Mouse (Mus musculus) hindbrain, embryonic 16.5 days (tissue): ENCODE results near the gene Cdc37. TPM values are rescaled to one million over a fixed set of nuclear protein-coding genes. Genes with fewer than 3 reads are reported as not detected.

Experiments
- ATAC-seq: fragments of 200-750 bp; cut with Nextera tagmentation; 2 replicates; pipeline ENCODE4 v1.8.0; 2017; ENCODE audit warnings: moderate TSS enrichment, moderate library complexity
- H3K27ac ChIP-seq: fragments of 300-500 bp; sonication (generic); 2 replicates; pipeline ENCODE4 v1.5.1; 2014; ENCODE audit warnings: low read depth, mild to moderate bottlenecking, control low read depth, low read length, moderate library complexity
- H3K27me3 ChIP-seq: fragments of 300-500 bp; sonication (generic); replicated peaks from 2 replicates; pipeline ENCODE4 v1.6.1; 2014; ENCODE audit warnings: low read length; ENCODE audit not compliant: control insufficient read depth, insufficient read depth
- H3K36me3 ChIP-seq: fragments of 300-500 bp; sonication (generic); 2 replicates; pipeline ENCODE4 v1.6.1; 2014; ENCODE audit warnings: mild to moderate bottlenecking, low read length, moderate library complexity, mixed read lengths; ENCODE audit not compliant: control insufficient read depth, insufficient read depth
- H3K4me1 ChIP-seq: fragments of 300-500 bp; sonication (generic); 2 replicates; pipeline ENCODE4 v1.6.1; 2014; ENCODE audit warnings: low read depth, low read length; ENCODE audit not compliant: control insufficient read depth, insufficient read depth
- H3K4me2 ChIP-seq: fragments of 300-500 bp; sonication (generic); 2 replicates; pipeline ENCODE4 v1.6.1; 2014; ENCODE audit warnings: mild to moderate bottlenecking, low read length, control low read depth, moderate library complexity
- H3K4me3 ChIP-seq: fragments of 300-500 bp; sonication (generic); 2 replicates; pipeline ENCODE4 v1.5.1; 2014; ENCODE audit warnings: mild to moderate bottlenecking, low read length, control low read depth, moderate library complexity
- H3K9ac ChIP-seq: fragments of 300-500 bp; sonication (generic); 2 replicates; pipeline ENCODE4 v1.6.1; 2014; ENCODE audit warnings: low read depth, mild to moderate bottlenecking, control low read depth, low read length, moderate library complexity
- H3K9me3 ChIP-seq: fragments of 300-500 bp; sonication (generic); 2 replicates; pipeline ENCODE4 v1.6.1; 2014; ENCODE audit warnings: mild to moderate bottlenecking, low read length, moderate library complexity; ENCODE audit not compliant: control insufficient read depth
- WGBS: fragments of 180-500 bp; shearing (Covaris S2); extraction: QIAGEN DNeasy Blood & Tissue Kit; methylation state at CpG from one replicate; pipeline ENCODE4 v1.1.7; 2014; 5-methylcytosine and 5-hydroxymethylcytosine counted together
- polyA plus RNA-seq: library from polyadenylated mRNA; unstranded; fragments of >200 nt; fragmentation: Nextera tagmentation; extraction: Ambion mirVana; gene quantifications from 2 replicates; pipeline ENCODE4 v1.2.1, GENCODE M21; 2015

Cdc37 gene
- polyA plus RNA-seq, 1 experiment from 2014 or later = 204 TPM

GRCm38 (mm10) chr9:21189905-21190304 lies 40.1 kb upstream of the Cdc37 start:
- Histone ChIP-seq H3K4me3 (no peak overlapping the region), H3K9me3 (no peaks in the 10 kb centered on the region), H3K4me1 (no peaks in the 10 kb centered on the region), H3K27ac (no peak overlapping the region), H3K27me3 (no peaks in the 10 kb centered on the region), H3K9ac (no peak overlapping the region), H3K4me2 (no peak overlapping the region), H3K36me3 (no peaks in the 10 kb centered on the region)
- no peak for ATAC-seq
- WGBS = 36% methylated on average over 7 of the region's 7 CpGs

DNA sequence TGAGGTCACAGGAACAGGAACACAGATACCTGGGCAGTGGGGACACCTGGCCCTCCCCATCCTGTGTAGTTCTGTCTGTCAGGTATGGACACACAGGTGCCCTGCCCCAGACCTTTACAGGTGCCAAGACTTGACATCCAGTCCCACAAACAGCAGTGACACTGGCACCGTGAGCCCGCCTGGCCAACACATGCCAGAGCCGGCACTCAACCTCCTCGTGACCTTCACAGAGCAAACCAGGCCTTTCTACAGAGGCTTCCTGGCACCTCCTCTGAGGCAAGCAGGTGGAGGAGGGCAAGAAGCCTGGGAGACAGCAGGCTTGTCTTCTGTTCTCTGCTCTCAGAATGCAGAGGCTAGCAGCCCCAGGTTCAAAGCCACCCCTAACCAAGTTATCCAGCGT lies 35.7 kb upstream of the Cdc37 start:
- Histone ChIP-seq H3K4me1 (peaks cover 2% of the 10 kb centered on the region), H3K9me3 (no peaks in the 10 kb centered on the region), H3K4me3 (no peak overlapping the region), H3K36me3 (no peaks in the 10 kb centered on the region), H3K9ac (no peak overlapping the region), H3K27me3 (peaks cover 25% of the 10 kb centered on the region), H3K27ac (no peak overlapping the region), H3K4me2 (no peak overlapping the region)
- ATAC-seq = no peak
- WGBS = 88% methylated on average over 5 of the region's 5 CpGs

GRCm38 (mm10) chr9:21184733-21185132 lies 35.0 kb upstream of the Cdc37 start:
- Histone ChIP-seq H3K4me1 (peaks cover 2% of the 10 kb centered on the region), H3K9ac (no peak overlapping the region), H3K27me3 (peaks cover 26% of the 10 kb centered on the region), H3K9me3 (no peaks in the 10 kb centered on the region), H3K4me3 (no peak overlapping the region), H3K36me3 (no peaks in the 10 kb centered on the region), H3K4me2 (no peak overlapping the region), H3K27ac (no peak overlapping the region)
- WGBS = 34% methylated on average over 2 of the region's 2 CpGs
- no peak for ATAC-seq

DNA sequence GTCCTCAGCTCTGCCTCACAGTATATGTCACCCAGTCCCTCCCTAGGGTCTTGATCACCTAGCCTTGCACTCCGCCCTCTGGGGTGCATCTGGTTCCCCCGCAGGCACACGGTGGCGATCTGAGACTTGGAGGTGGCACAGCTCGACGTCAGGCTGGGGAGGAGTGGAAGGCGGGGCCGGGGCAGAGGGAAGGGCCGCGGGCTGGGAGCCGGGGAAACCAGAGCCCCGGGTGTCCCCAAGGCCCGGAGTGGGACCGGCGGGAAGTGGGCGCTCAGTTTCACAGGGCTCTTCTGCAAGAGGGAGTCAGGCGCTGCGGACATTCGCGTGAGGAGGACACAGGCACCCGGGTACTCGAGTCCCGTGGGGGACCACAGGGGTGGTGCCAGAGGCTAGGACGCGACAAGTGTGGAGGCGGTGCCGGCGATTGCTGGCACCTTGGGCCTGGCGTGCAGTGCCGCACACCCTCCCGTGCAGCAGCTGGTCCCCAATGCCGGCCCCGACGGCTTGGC lies 34.2 kb upstream of the Cdc37 start:
- H3K4me2 ChIP-seq = peak overlapping the region; percentile 48
- H3K9me3 ChIP-seq = no peaks in the 10 kb centered on the region
- peak overlapping the region; percentile 50 for H3K9ac ChIP-seq
- H3K27ac ChIP-seq = no peak overlapping the region
- H3K4me1 ChIP-seq = peaks cover 2% of the 10 kb centered on the region
- ATAC-seq = peak; percentile 16; the same call in 1 of the 2 replicates
- 9% methylated on average over 30 of the region's 34 CpGs for WGBS
- H3K27me3 ChIP-seq = peaks cover 26% of the 10 kb centered on the region
- no peaks in the 10 kb centered on the region for H3K36me3 ChIP-seq
- peak overlapping the region; percentile 18; the same call in 1 of the 2 replicates for H3K4me3 ChIP-seq

GRCm38 (mm10) chr9:21183421-21183820 lies 33.6 kb upstream of the Cdc37 start:
- H3K9ac ChIP-seq = no peak overlapping the region
- WGBS = 82% methylated on average over 6 of the region's 6 CpGs
- no peak for ATAC-seq
- H3K27me3 ChIP-seq = peaks cover 26% of the 10 kb centered on the region
- H3K4me1 ChIP-seq = peaks cover 2% of the 10 kb centered on the region
- no peak overlapping the region for H3K27ac ChIP-seq
- H3K9me3 ChIP-seq = no peaks in the 10 kb centered on the region
- no peak overlapping the region for H3K4me2 ChIP-seq
- no peaks in the 10 kb centered on the region for H3K36me3 ChIP-seq
- no peak overlapping the region for H3K4me3 ChIP-seq

DNA sequence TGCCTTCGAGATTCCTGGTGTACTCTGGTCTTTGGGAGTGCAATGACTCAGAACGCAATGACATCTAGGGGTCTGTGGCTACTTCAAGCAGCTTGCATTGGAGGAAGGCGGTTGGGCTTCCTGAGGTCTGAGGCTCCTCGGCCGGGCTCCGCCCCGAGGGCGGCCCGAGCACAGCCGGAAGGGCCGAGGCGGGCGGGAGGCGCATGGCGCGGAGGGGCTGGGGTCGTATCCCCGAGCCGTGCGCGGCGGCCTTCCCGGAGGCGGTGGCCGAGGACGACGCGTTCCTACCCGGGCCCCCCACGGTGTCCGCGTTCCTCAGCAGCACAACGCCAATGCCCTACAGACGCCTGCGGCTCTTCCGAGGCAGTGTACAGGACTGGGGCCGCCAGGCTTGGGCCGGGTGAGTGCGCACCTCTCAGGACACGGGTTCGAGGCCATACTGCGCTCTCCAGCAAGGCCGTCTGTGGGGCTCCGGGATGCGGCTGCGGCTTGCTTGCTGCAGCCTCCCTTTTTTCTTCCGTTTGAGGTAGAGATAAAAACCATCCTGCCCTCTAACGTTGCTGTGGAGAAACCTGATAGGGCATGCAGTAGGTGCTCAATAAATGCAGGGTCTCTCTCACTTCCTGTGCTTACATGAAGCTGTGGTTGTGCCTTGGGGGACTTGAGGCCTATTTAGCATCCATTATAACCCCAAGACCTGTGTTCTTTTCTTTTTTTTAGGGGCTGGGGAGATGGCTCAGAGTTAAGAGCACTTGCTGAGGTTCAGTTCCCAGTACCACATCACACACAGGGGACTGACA lies 31.8 kb upstream of the Cdc37 start:
- ATAC-seq = no peak
- peak overlapping the region; percentile 29 for H3K4me3 ChIP-seq

GRCm38 (mm10) chr9:21180841-21181240 lies 31.1 kb upstream of the Cdc37 start:
- H3K4me1 ChIP-seq = peaks cover 2% of the 10 kb centered on the region
- no peaks in the 10 kb centered on the region for H3K36me3 ChIP-seq
- no peaks in the 10 kb centered on the region for H3K9me3 ChIP-seq
- no peak overlapping the region for H3K4me3 ChIP-seq
- no peak overlapping the region for H3K4me2 ChIP-seq
- no peak overlapping the region for H3K9ac ChIP-seq
- ATAC-seq = no peak
- peaks cover 26% of the 10 kb centered on the region for H3K27me3 ChIP-seq
- no peak overlapping the region for H3K27ac ChIP-seq
- 52% methylated on average over 1 of the region's 1 CpGs for WGBS

More for the DNA sequence above, 31.8 kb upstream of the Cdc37 start:
- H3K9ac ChIP-seq = no peak overlapping the region
- H3K9me3 ChIP-seq = no peaks in the 10 kb centered on the region
- H3K27ac ChIP-seq = no peak overlapping the region
- peaks cover 2% of the 10 kb centered on the region for H3K4me1 ChIP-seq
- H3K4me2 ChIP-seq = peak overlapping the region; percentile 43
- no peaks in the 10 kb centered on the region for H3K36me3 ChIP-seq
- WGBS = 10% methylated on average over 48 of the region's 48 CpGs
- peaks cover 26% of the 10 kb centered on the region for H3K27me3 ChIP-seq

GRCm38 (mm10) chr9:21180402-21180801 lies 30.6 kb upstream of the Cdc37 start:
- no peak overlapping the region for H3K27ac ChIP-seq
- H3K9me3 ChIP-seq = no peaks in the 10 kb centered on the region
- H3K4me1 ChIP-seq = peaks cover 2% of the 10 kb centered on the region
- 61% methylated on average over 4 of the region's 4 CpGs for WGBS
- peaks cover 26% of the 10 kb centered on the region for H3K27me3 ChIP-seq
- no peak overlapping the region for H3K4me3 ChIP-seq
- no peaks in the 10 kb centered on the region for H3K36me3 ChIP-seq
- no peak overlapping the region for H3K4me2 ChIP-seq
- ATAC-seq = no peak
- no peak overlapping the region for H3K9ac ChIP-seq

- Histone ChIP-seq H3K4me3 (no peak overlapping the region), H3K4me2 (no peak overlapping the region), H3K27me3 (peaks cover 5% of the 10 kb centered on the region), H3K36me3 (no peaks in the 10 kb centered on the region), H3K9me3 (no peaks in the 10 kb centered on the region), H3K4me1 (no peaks in the 10 kb centered on the region), H3K9ac (no peak overlapping the region), H3K27ac (no peak overlapping the region)
- 84% methylated on average over 6 of the region's 6 CpGs for WGBS
- no peak for ATAC-seq
Measured at GRCm38 (mm10) chr9:21172364-21172763, 22.6 kb upstream of the Cdc37 start.
